Mouse (Mus musculus) embryo, embryonic 9.5 days (tissue): ENCODE measurements around the gene Plekhb2.

ENCODE experiments used
- DNase-seq: peaks from one replicate; pipeline ENCODE4 v3.0.0-alpha.2; 2017; ENCODE audit errors: extremely low spot score

The Plekhb2 gene

GRCm38 (mm10) chr1:34849745-34850342 is at the start of gene Plekhb2:
Plekhb2 (plus strand) TSS chr1:34849976.
- DNase-seq, result peak; percentile 85

- peak; percentile 63 for DNase-seq
Observed at GRCm38 (mm10) chr1:34801616-34802289, 48.0 kb upstream of the Plekhb2 start.

- no peak for DNase-seq
Observed at GRCm38 (mm10) chr1:34802290-34802642, 47.5 kb upstream of the Plekhb2 start.

GRCm38 (mm10) chr1:34804863-34805262 is 44.9 kb upstream of the Plekhb2 start:
- no peak for DNase-seq

GRCm38 (mm10) chr1:34805931-34806520 is 43.8 kb upstream of the Plekhb2 start:
- DNase-seq, result no peak

GRCm38 (mm10) chr1:34808445-34808844 is 41.3 kb upstream of the Plekhb2 start:
- DNase-seq, result no peak

- no peak for DNase-seq
Observed at GRCm38 (mm10) chr1:34810293-34810692, 39.5 kb upstream of the Plekhb2 start.

GRCm38 (mm10) chr1:34811035-34811434 is 38.7 kb upstream of the Plekhb2 start:
- no peak for DNase-seq

GRCm38 (mm10) chr1:34811581-34811980 is 38.2 kb upstream of the Plekhb2 start:
- peak; percentile 17 for DNase-seq

GRCm38 (mm10) chr1:34812407-34813247 is 37.1 kb upstream of the Plekhb2 start:
- DNase-seq, result no peak

- DNase-seq, result no peak
Observed at GRCm38 (mm10) chr1:34815843-34816242, 33.9 kb upstream of the Plekhb2 start.

- DNase-seq, result no peak
Observed at GRCm38 (mm10) chr1:34819225-34819910, 30.4 kb upstream of the Plekhb2 start.

- DNase-seq, result no peak
Observed at GRCm38 (mm10) chr1:34821411-34821810, 28.4 kb upstream of the Plekhb2 start.

GRCm38 (mm10) chr1:34822003-34822402 is 27.8 kb upstream of the Plekhb2 start:
- no peak for DNase-seq

GRCm38 (mm10) chr1:34822746-34823145 is 27.0 kb upstream of the Plekhb2 start:
- DNase-seq, result no peak

- no peak for DNase-seq
Observed at GRCm38 (mm10) chr1:34823353-34823752, 26.4 kb upstream of the Plekhb2 start.

- no peak for DNase-seq
Observed at GRCm38 (mm10) chr1:34824208-34824607, 25.6 kb upstream of the Plekhb2 start.

GRCm38 (mm10) chr1:34825909-34826308 is 23.9 kb upstream of the Plekhb2 start:
- no peak for DNase-seq

GRCm38 (mm10) chr1:34827900-34828299 is 21.9 kb upstream of the Plekhb2 start:
- no peak for DNase-seq

GRCm38 (mm10) chr1:34828528-34829294 is 21.1 kb upstream of the Plekhb2 start:
- DNase-seq, result no peak

GRCm38 (mm10) chr1:34830934-34831333 is 18.8 kb upstream of the Plekhb2 start:
- no peak for DNase-seq
